Mouse (Mus musculus): ENCODE results near the gene Ap5s1. TPM values are rescaled to one million over a fixed set of nuclear protein-coding genes. Genes with fewer than 3 reads are reported as not detected.
A peak's percentile ranks its signal among the peaks of the same experiment; 100 is the strongest.

The Ap5s1 gene
- polyA plus RNA-seq, 1 experiment from 2014 or later: 23.7 TPM

- Histone ChIP-seq H3K4me3 (ENCODE audit: low read length) (peak overlapping the region; percentile 75), H3K27me3 (ENCODE audit: control insufficient read depth, insufficient read depth, low read length) (no peaks in the 10 kb centered on the region), H3K4me2 (replicated peaks; ENCODE audit: low read depth, low read length) (peak overlapping the region; percentile 97), H3K9me3 (ENCODE audit: control insufficient read depth, low read length) (no peaks in the 10 kb centered on the region), H3K4me1 (ENCODE audit: control insufficient read depth, insufficient read depth, low read length) (peaks cover 42% of the 10 kb centered on the region), H3K27ac (ENCODE audit: low read depth, low read length) (peak overlapping the region; percentile 65; the same call in 1 of the 2 replicates), H3K36me3 (ENCODE audit: control insufficient read depth, insufficient read depth, low read length) (peaks cover 12% of the 10 kb centered on the region; the same call in 1 of the 2 replicates), H3K9ac (ENCODE audit: low read depth, low read length) (peak overlapping the region; percentile 90)
- WGBS: under 1% methylated on average over 61 of the region's 67 CpGs
- ATAC-seq (ENCODE audit: low FRiP score, low TSS enrichment): peak; percentile 56
These were observed 27.5 kb upstream of the Ap5s1 start for GRCm38 (mm10) chr2:131179246-131179886.

- Histone ChIP-seq H3K27ac (ENCODE audit: low read depth, low read length) (peak within 1 kb of the TSS; percentile 78), H3K9ac (ENCODE audit: low read depth, low read length) (peak within 1 kb of the TSS; percentile 90), H3K27me3 (ENCODE audit: control insufficient read depth, insufficient read depth, low read length) (no peaks in the 10 kb centered on the region), H3K4me1 (ENCODE audit: control insufficient read depth, insufficient read depth, low read length) (peaks cover 38% of the 10 kb centered on the region), H3K4me2 (replicated peaks; ENCODE audit: low read depth, low read length) (peak within 1 kb of the TSS; percentile 97), H3K36me3 (ENCODE audit: control insufficient read depth, insufficient read depth, low read length) (peaks cover 12% of the 10 kb centered on the region; the same call in 1 of the 2 replicates), H3K9me3 (ENCODE audit: control insufficient read depth, low read length) (no peaks in the 10 kb centered on the region), H3K4me3 (ENCODE audit: low read length) (peak within 1 kb of the TSS; percentile 75)
- WGBS: 6% methylated on average over 24 of the region's 57 CpGs
- peak; percentile 87 for ATAC-seq (ENCODE audit: low FRiP score, low TSS enrichment)
These were observed 26.8 kb upstream of the Ap5s1 start, which contains the start of gene Cenpb for GRCm38 (mm10) chr2:131179990-131180587. TSS of gene Cenpb (minus strand) at chr2:131180067.

- no peaks in the 10 kb centered on the region for H3K9me3 ChIP-seq (ENCODE audit: control insufficient read depth, low read length)
- WGBS: 2% methylated on average over 14 of the region's 14 CpGs
- H3K4me3 ChIP-seq (ENCODE audit: low read length): peak overlapping the region; percentile 64
- peaks cover 37% of the 10 kb centered on the region for H3K4me1 ChIP-seq (ENCODE audit: control insufficient read depth, insufficient read depth, low read length)
- peak overlapping the region; percentile 38; the same call in 1 of the 2 replicates for H3K27ac ChIP-seq (ENCODE audit: low read depth, low read length)
- no peak for ATAC-seq (ENCODE audit: low FRiP score, low TSS enrichment)
- peak overlapping the region; percentile 68 for H3K9ac ChIP-seq (ENCODE audit: low read depth, low read length)
- peak overlapping the region; percentile 82 for H3K4me2 ChIP-seq (replicated peaks; ENCODE audit: low read depth, low read length)
- peaks cover 3% of the 10 kb centered on the region; the same call in 1 of the 2 replicates for H3K27me3 ChIP-seq (ENCODE audit: control insufficient read depth, insufficient read depth, low read length)
- H3K36me3 ChIP-seq (ENCODE audit: control insufficient read depth, insufficient read depth, low read length): peaks cover 2% of the 10 kb centered on the region; the same call in 1 of the 2 replicates
These were observed 20.5 kb upstream of the Ap5s1 start for GRCm38 (mm10) chr2:131186343-131186742.

GRCm38 (mm10) chr2:131186771-131187601, 19.9 kb upstream of the Ap5s1 start, which contains the start of the genes Cdc25b and Spef1:
TSS of gene Cdc25b (plus strand) at chr2:131186949.
TSS of gene Spef1 (minus strand) at chr2:131187282.
- H3K9ac ChIP-seq (ENCODE audit: low read depth, low read length): peak within 1 kb of the TSS; percentile 68
- ATAC-seq (ENCODE audit: low FRiP score, low TSS enrichment): peak; percentile 89
- peaks cover 6% of the 10 kb centered on the region; the same call in 1 of the 2 replicates for H3K36me3 ChIP-seq (ENCODE audit: control insufficient read depth, insufficient read depth, low read length)
- H3K9me3 ChIP-seq (ENCODE audit: control insufficient read depth, low read length): no peaks in the 10 kb centered on the region
- H3K4me1 ChIP-seq (ENCODE audit: control insufficient read depth, insufficient read depth, low read length): peaks cover 38% of the 10 kb centered on the region
- peak within 1 kb of the TSS; percentile 38; the same call in 1 of the 2 replicates for H3K27ac ChIP-seq (ENCODE audit: low read depth, low read length)
- peaks cover 3% of the 10 kb centered on the region; the same call in 1 of the 2 replicates for H3K27me3 ChIP-seq (ENCODE audit: control insufficient read depth, insufficient read depth, low read length)
- H3K4me2 ChIP-seq (replicated peaks; ENCODE audit: low read depth, low read length): peak within 1 kb of the TSS; percentile 82
- WGBS: under 1% methylated on average over 43 of the region's 43 CpGs
- H3K4me3 ChIP-seq (ENCODE audit: low read length): peak within 1 kb of the TSS; percentile 64

- Histone ChIP-seq H3K4me2 (replicated peaks; ENCODE audit: low read depth, low read length) (peak overlapping the region; percentile 82), H3K9ac (ENCODE audit: low read depth, low read length) (peak overlapping the region; percentile 68), H3K4me1 (ENCODE audit: control insufficient read depth, insufficient read depth, low read length) (peaks cover 38% of the 10 kb centered on the region), H3K4me3 (ENCODE audit: low read length) (peak overlapping the region; percentile 64), H3K27ac (ENCODE audit: low read depth, low read length) (peak overlapping the region; percentile 38; the same call in 1 of the 2 replicates), H3K36me3 (ENCODE audit: control insufficient read depth, insufficient read depth, low read length) (peaks cover 9% of the 10 kb centered on the region), H3K27me3 (ENCODE audit: control insufficient read depth, insufficient read depth, low read length) (peaks cover 3% of the 10 kb centered on the region; the same call in 1 of the 2 replicates), H3K9me3 (ENCODE audit: control insufficient read depth, low read length) (no peaks in the 10 kb centered on the region)
- 25% methylated on average over 3 of the region's 3 CpGs for WGBS
- no peak for ATAC-seq (ENCODE audit: low FRiP score, low TSS enrichment)
These were observed 19.3 kb upstream of the Ap5s1 start for GRCm38 (mm10) chr2:131187602-131187922.

GRCm38 (mm10) chr2:131188311-131188710, 18.6 kb upstream of the Ap5s1 start:
- Histone ChIP-seq H3K9me3 (ENCODE audit: control insufficient read depth, low read length) (no peaks in the 10 kb centered on the region), H3K27me3 (ENCODE audit: control insufficient read depth, insufficient read depth, low read length) (peaks cover 3% of the 10 kb centered on the region; the same call in 1 of the 2 replicates), H3K27ac (ENCODE audit: low read depth, low read length) (no peak overlapping the region), H3K36me3 (ENCODE audit: control insufficient read depth, insufficient read depth, low read length) (peaks cover 17% of the 10 kb centered on the region), H3K4me2 (replicated peaks; ENCODE audit: low read depth, low read length) (peak overlapping the region; percentile 82; the same call in 1 of the 2 replicates), H3K4me1 (ENCODE audit: control insufficient read depth, insufficient read depth, low read length) (peaks cover 38% of the 10 kb centered on the region), H3K9ac (ENCODE audit: low read depth, low read length) (no peak overlapping the region), H3K4me3 (ENCODE audit: low read length) (no peak overlapping the region)
- ATAC-seq (ENCODE audit: low FRiP score, low TSS enrichment): no peak
- WGBS: 92% methylated on average over 5 of the region's 5 CpGs

- H3K4me2 ChIP-seq (replicated peaks; ENCODE audit: low read depth, low read length): 0 out of 2 replicates have a peak overlapping the region, but pooled peaks have one; percentile 15
- 43% methylated on average over 5 of the region's 5 CpGs for WGBS
- ATAC-seq (ENCODE audit: low FRiP score, low TSS enrichment): no peak
- peaks cover 38% of the 10 kb centered on the region for H3K4me1 ChIP-seq (ENCODE audit: control insufficient read depth, insufficient read depth, low read length)
- peak overlapping the region; percentile 66; the same call in 1 of the 2 replicates for H3K27ac ChIP-seq (ENCODE audit: low read depth, low read length)
- H3K9me3 ChIP-seq (ENCODE audit: control insufficient read depth, low read length): no peaks in the 10 kb centered on the region
- no peak overlapping the region for H3K9ac ChIP-seq (ENCODE audit: low read depth, low read length)
- peaks cover 3% of the 10 kb centered on the region; the same call in 1 of the 2 replicates for H3K27me3 ChIP-seq (ENCODE audit: control insufficient read depth, insufficient read depth, low read length)
- H3K36me3 ChIP-seq (ENCODE audit: control insufficient read depth, insufficient read depth, low read length): peaks cover 31% of the 10 kb centered on the region
- no peak overlapping the region for H3K4me3 ChIP-seq (ENCODE audit: low read length)
These were observed 17.2 kb upstream of the Ap5s1 start for GRCm38 (mm10) chr2:131189521-131190309.

Data from kidney, embryonic 14.5 days (tissue).